Mouse (Mus musculus) lung, adult 2 months (tissue): ENCODE results near the gene Mt1.

Experiments
- CTCF ChIP-seq: fragments of 200-500 bp; IDR thresholded peaks from 2 replicates; pipeline ENCODE4 v1.5.1; 2011; ENCODE audit warnings: mild to moderate bottlenecking, low read length, control low read depth; ENCODE audit not compliant: insufficient read depth
- POLR2A ChIP-seq: fragments of 200-500 bp; IDR thresholded peaks from 2 replicates; pipeline ENCODE4 v1.6.1; 2011; ENCODE audit warnings: low read depth, mild to moderate bottlenecking, control low read depth, low read length, borderline replicate concordance; ENCODE audit errors: extremely low read depth

DNA sequence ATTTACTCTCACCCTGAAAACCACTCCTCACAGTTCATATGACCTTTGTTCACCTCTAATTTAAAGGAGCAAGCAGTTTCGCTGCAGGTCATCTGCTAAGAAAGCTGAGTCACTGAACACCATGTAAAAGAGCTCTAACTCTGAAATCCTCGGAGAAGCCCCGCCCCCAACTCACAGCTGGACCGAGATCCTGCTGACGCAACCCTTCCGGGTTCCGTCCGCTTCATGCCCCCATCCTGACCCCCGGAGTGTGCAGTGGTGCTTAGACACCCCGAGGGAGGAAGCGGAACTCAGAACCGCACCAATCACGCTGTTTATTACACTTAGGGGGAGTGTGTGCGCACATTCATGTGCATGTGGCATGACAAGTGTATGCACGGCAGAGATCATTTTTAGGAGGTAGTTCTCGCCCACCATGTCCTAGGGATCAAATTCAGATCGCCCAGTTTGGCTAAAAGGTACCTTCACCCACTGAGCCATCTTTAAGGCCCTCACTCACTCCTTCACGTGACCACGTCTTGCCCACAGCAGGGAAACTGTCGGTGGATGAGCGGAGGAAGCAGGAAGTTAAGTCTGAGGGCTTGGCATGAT is 12.3 kb downstream of the Mt1 start:
- TF ChIP-seq POLR2A = no peak
- TF ChIP-seq CTCF = no peak
